Mouse (Mus musculus) mammary gland, adult 2 months (tissue): ENCODE results near the gene Gbp3. TPM values are rescaled to one million over a fixed set of nuclear protein-coding genes. Genes with fewer than 3 reads are reported as not detected.

Experiments used
- polyA plus RNA-seq: library from polyadenylated mRNA; depleted of rRNA; stranded (reverse); fragments of >200 nt; gene quantifications from 2 replicates; pipeline ENCODE4 v1.2.3, GENCODE M21; 2012; ENCODE audit warnings: low replicate concordance; rRNA removed

The Gbp3 gene
- polyA plus RNA-seq, result 36.7 and 54.5 TPM in 2 replicates

DNA sequence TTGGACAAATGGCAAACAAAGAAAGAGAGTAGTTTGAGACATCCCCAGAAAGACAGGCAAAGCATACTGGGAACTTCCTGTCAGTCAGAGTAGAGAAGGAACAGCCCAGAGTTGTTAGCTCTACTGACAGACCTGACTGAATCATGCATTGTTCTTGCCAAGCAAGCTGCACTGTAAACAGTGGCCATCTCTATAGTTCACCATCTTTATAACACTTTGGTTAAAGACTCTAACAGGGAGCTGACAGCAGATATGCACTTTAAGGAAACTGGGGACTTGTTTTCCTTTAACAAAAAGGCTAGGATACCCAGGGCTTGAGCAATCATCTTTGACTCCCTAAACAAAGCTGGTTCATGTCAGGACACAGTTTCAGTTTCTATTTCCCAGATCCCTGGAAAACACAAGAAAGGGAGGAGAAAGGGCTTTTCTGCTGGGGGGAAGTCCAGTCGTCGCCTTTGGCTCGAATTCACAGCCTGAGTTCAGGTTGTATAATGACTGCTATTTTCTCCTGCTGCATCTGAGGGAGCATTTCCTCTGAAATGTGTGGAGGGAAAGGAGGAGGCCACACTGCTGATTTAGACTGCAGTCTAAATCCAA lies at the start of gene Gbp3:
Gbp3 (plus strand) TSS at position 395 of the 597 bp plus-strand sequence.

DNA sequence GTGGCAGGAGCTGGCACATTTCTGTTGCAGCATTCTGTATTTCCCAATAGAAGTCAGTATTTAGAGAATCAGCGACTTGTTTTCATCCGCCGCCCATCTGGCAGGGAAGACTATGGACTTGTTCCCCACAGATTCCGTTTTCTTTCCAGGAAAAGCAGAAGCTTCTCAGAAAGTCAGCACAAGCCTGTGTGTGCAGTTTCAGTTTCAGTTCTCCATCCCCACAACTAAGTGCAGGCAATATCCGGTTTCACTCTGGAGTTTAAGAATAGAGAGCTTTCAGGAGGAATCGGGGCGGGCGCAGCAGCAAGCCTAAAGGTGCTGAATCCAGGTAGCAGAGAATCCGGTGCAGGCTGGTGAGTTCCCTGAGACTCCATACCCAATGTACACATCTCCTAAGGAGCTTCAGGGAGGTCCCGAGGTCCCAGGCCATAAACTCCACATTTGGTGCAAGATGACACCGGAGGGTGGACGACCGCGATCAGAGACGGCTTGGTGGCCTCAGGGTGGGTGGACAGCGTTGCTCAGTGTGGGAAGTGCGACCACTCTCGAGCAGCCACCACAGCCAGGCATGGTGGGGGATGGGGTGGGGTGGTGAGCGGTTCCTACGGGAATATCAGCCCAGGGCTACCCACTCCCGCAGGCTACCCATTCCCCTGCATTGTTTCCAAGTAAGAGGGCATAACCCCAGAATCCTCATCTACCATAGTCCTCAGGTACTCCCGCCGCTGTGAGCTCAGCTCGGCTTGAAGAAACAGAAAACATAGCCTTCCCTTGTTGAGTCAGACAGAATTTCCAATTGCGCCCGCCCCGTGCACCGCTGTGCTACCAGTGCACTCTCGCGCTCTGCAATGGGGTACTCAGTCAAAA lies 29.5 kb upstream of the Gbp3 start, which contains the start of gene Gbp7:
Gbp7 (plus strand) TSS at position 256 of the 867 bp plus-strand sequence.

DNA sequence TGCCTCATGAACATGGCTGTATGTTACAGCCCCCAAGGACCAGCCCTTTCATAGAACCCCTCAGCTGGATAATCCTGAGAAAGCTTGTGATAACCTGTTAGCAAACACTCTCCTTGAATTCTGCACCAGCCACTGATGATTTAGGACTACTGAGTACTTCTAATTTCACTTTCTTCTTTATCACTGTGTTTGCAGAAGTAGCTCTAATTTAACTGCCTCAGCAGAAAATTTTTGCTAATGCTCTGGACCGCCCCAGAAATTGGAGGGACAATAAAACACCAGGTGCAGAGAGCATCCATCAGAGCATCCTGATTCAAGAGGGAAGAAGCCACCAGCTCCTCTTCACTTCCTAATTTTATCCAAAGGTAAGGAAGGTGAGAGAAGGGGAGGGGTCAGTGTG lies 34.7 kb downstream of the Gbp3 start, which contains the start of gene Gbp2b:
Gbp2b (plus strand) TSS at position 301 of the 400 bp plus-strand sequence.

DNA sequence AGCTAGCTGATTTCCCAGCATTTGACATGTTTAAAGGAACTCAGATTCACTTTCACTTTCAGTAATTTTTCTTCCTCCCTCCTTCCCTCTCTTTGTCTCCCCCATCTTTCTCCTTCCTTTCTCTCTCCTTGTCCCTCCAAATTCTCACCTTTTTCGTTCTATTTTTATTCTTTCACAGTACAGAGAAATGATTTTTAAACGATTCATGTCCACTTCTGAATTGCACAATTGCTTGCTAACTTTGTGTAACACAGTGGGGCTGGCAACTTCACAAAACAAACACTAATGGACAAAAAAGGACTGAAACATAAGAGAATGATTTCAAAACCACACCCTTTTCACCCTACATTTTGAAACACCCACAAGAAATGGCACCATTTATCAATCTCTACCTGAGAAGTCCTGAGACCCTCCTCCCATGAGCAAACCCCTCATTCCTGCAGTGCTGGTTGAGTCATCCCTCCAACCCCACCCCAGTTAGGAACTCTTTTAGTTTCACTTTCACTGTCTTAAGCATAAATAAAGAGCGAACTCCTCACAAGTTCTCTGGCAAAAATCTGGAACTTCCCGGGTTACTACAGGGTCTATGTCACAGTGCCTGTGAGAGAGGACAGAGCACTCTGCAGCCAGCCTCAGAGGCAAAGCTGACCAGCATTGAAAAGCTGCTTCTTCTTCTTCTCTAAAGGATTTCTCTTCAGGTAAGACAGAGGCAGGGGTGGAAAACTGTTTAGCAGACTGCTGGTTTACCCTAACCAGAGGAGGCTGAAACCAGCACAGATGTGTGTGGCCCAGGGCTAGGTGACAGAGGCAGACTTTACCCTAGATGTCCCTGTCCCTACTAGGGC lies 60.5 kb downstream of the Gbp3 start, which contains the start of gene Gbp2:
Gbp2 (plus strand) TSS at position 492 of the 845 bp plus-strand sequence.

Other genes with a start within 250 kb of the Gbp3 start
- 55.1 and 86.2 TPM in 2 replicates for gene Pdlim5, start 164.3 kb upstream of the Gbp3 start, polyA plus RNA-seq
- gene Gbp5, start 66.0 kb upstream of the Gbp3 start, polyA plus RNA-seq, result 2.9 and 4.8 TPM in 2 replicates
- gene Gbp7, start 29.7 kb upstream of the Gbp3 start, polyA plus RNA-seq, result 2.9 and 4.7 TPM in 2 replicates
- gene Gbp2b, start 34.8 kb downstream of the Gbp3 start, polyA plus RNA-seq, result 0.26 and 0.96 TPM in 2 replicates
- 18.6 and 43.2 TPM in 2 replicates for gene Gbp2, start 60.6 kb downstream of the Gbp3 start, polyA plus RNA-seq
- 2.6 and 8.3 TPM in 2 replicates for gene Kyat3, start 141.0 kb downstream of the Gbp3 start, polyA plus RNA-seq
- gene Gtf2b, start 205.0 kb downstream of the Gbp3 start, polyA plus RNA-seq, result 11.0 and 21.1 TPM in 2 replicates